Mouse (Mus musculus): ENCODE results near the gene Tmem53.

DNA sequence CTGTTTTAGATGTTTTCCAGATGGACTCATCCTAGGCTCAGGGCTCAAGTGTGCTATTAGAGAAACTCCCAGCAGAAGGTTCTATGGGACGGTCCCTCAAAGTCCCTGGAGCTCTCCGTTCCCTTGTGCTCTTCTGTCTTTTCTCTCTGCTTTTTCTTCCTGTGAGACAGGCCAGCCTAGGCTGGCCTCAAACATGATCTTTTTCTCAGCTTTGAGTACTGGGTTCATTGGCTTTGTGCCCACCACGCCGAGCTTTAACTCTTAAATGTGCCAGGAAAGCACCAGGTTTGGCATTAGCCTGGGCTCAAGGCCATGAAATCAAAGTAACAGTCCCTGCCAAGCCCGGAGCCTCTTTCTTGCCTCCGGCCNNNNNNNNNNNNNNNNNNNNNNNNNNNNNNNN, 10.9 kb upstream of the Tmem53 start:
- TF ChIP-seq CTCF (IDR thresholded peaks at IDR 0.05; ENCODE audit: low read depth, low read length), result no peak
- no peak for TF ChIP-seq POLR2A (IDR thresholded peaks at IDR 0.05; ENCODE audit: extremely low read depth, insufficient read depth, low read length)

Measured in liver, adult 2 months (tissue).